Mouse (Mus musculus): ENCODE data around the gene Slx4ip. TPM values are rescaled to one million over a fixed set of nuclear protein-coding genes. Genes with fewer than 3 reads are reported as not detected.

Gene Slx4ip
- total and polyA plus RNA-seq, 3 experiments = 0.40 to 6.6 (median 4.6) TPM

- DNase-seq = no peak
Measured at GRCm38 (mm10) chr2:137099211-137099734, 208.3 kb downstream of the Slx4ip start.

GRCm38 (mm10) chr2:137101074-137101473 is 210.1 kb downstream of the Slx4ip start:
- DNase-seq = peak; percentile 45

GRCm38 (mm10) chr2:137107203-137107602 is 216.2 kb downstream of the Slx4ip start:
- DNase-seq = no peak

GRCm38 (mm10) chr2:137107946-137108345 is 216.9 kb downstream of the Slx4ip start:
- no peak for DNase-seq

- peak; percentile 53 for DNase-seq
Measured at GRCm38 (mm10) chr2:137109321-137110213, 218.5 kb downstream of the Slx4ip start.

- DNase-seq = no peak
Measured at GRCm38 (mm10) chr2:137110214-137110898, 219.3 kb downstream of the Slx4ip start.

- DNase-seq = no peak
Measured at GRCm38 (mm10) chr2:137113288-137114061, 222.5 kb downstream of the Slx4ip start.

- DNase-seq = peak; percentile 88
Measured at GRCm38 (mm10) chr2:137114248-137115096, 223.5 kb downstream of the Slx4ip start.

- DNase-seq = peak; percentile 56
Measured at GRCm38 (mm10) chr2:137115241-137116024, 224.4 kb downstream of the Slx4ip start.

GRCm38 (mm10) chr2:137116025-137116674 is 225.1 kb downstream of the Slx4ip start, which contains the start of gene Jag1:
Gene Jag1 (minus strand): TSS chr2:137116644.
- DNase-seq = peak; percentile 73

GRCm38 (mm10) chr2:137116675-137117320 is 225.8 kb downstream of the Slx4ip start:
- peak; percentile 94 for DNase-seq

GRCm38 (mm10) chr2:137117321-137117690 is 226.3 kb downstream of the Slx4ip start:
- DNase-seq = peak; percentile 93

Other genes starting within 250 kb of the Slx4ip start
- 10 to 100 TPM; 27.5 to 53.2 TPM for gene Snap25, start 177.8 kb upstream of the Slx4ip start, total RNA-seq (2021)
- gene Snap25, start 177.8 kb upstream of the Slx4ip start, polyA plus RNA-seq (2012; rRNA removed) = 9.4 and 11.3 TPM in 2 replicates
- 10 to 100 TPM in 1 of 2 experiments, 1 to 10 TPM in 1; 3.4 to 18.3 TPM for gene AL731706.2, start 5.5 kb upstream of the Slx4ip start, total RNA-seq (2021)
- not detected in 2 replicates for gene AL731706.2, start 5.5 kb upstream of the Slx4ip start, polyA plus RNA-seq (2012; rRNA removed)
- 10 to 100 TPM; 12.4 to 16.2 TPM for gene AL731706.1, start 171 bp downstream of the Slx4ip start, total RNA-seq (2021)
- gene AL731706.1, start 171 bp downstream of the Slx4ip start, polyA plus RNA-seq (2012; rRNA removed) = 0.15 and 0.55 TPM in 2 replicates
- 10 to 100 TPM; 20.8 to 27.2 TPM for gene Mkks, start 171 bp downstream of the Slx4ip start, total RNA-seq (2021)
- gene Mkks, start 171 bp downstream of the Slx4ip start, polyA plus RNA-seq (2012; rRNA removed) = 1.4 and 1.9 TPM in 2 replicates
- 10 to 100 TPM in 1 of 2 experiments, 1 to 10 TPM in 1; 9.7 to 12.3 TPM for gene Jag1, start 225.4 kb downstream of the Slx4ip start, total RNA-seq (2021)
- 2.8 and 3.6 TPM in 2 replicates for gene Jag1, start 225.4 kb downstream of the Slx4ip start, polyA plus RNA-seq (2012; rRNA removed)

Measured in adrenal gland, adult 2 months (tissue).